Mouse (Mus musculus) limb, embryonic 12.5 days (tissue): Measurements from ENCODE around the gene Pgr. TPM values are rescaled to one million over a fixed set of nuclear protein-coding genes. Genes with fewer than 3 reads are reported as not detected.

Experiments
- ATAC-seq: fragments of 200-750 bp; cut with Nextera tagmentation; 2 replicates; pipeline ENCODE4 v1.8.0; 2017; ENCODE audit warnings: low read depth, moderate TSS enrichment; ENCODE audit not compliant: insufficient number of reproducible peaks, insufficient read depth, low FRiP score, low TSS enrichment
- H3K27ac ChIP-seq: fragments of 300-500 bp; sonication (generic); 2 replicates; pipeline ENCODE4 v1.5.1; 2016; ENCODE audit warnings: mild to moderate bottlenecking, moderate library complexity
- H3K27me3 ChIP-seq: fragments of 300-500 bp; sonication (generic); 2 replicates; pipeline ENCODE4 v1.6.1; 2016; ENCODE audit warnings: mild to moderate bottlenecking, moderate library complexity
- H3K36me3 ChIP-seq: fragments of 300-500 bp; sonication (generic); 2 replicates; pipeline ENCODE4 v1.6.1; 2016; ENCODE audit warnings: mild to moderate bottlenecking, moderate library complexity
- H3K4me1 ChIP-seq: fragments of 300-500 bp; sonication (generic); replicated peaks from 2 replicates; pipeline ENCODE4 v1.6.1; 2016
- H3K4me2 ChIP-seq: fragments of 300-500 bp; sonication (generic); 2 replicates; pipeline ENCODE4 v1.6.1; 2016; ENCODE audit warnings: mild to moderate bottlenecking, moderate library complexity
- H3K4me3 ChIP-seq: fragments of 300-500 bp; sonication (generic); replicated peaks from 2 replicates; pipeline ENCODE4 v1.5.1; 2016; ENCODE audit warnings: mild to moderate bottlenecking
- H3K9ac ChIP-seq: fragments of 300-500 bp; sonication (generic); replicated peaks from 2 replicates; pipeline ENCODE4 v1.6.1; 2016; ENCODE audit warnings: mild to moderate bottlenecking, moderate library complexity
- H3K9me3 ChIP-seq: fragments of 300-500 bp; sonication (generic); 2 replicates; pipeline ENCODE4 v1.6.1; 2016; ENCODE audit warnings: mild to moderate bottlenecking, moderate library complexity
- WGBS: fragments of 180-500 bp; shearing (Covaris S2); methylation state at CpG from one replicate; pipeline ENCODE4 v1.1.7; 2016; 5-methylcytosine and 5-hydroxymethylcytosine counted together
- polyA plus RNA-seq: library from polyadenylated mRNA; unstranded; fragments of >200 nt; fragmentation: Nextera tagmentation; extraction: Ambion mirVana; gene quantifications from 2 replicates; pipeline ENCODE4 v1.2.1, GENCODE M21; 2016

Pgr gene
- polyA plus RNA-seq, 1 experiment from 2014 or later, result 0.31 TPM

DNA sequence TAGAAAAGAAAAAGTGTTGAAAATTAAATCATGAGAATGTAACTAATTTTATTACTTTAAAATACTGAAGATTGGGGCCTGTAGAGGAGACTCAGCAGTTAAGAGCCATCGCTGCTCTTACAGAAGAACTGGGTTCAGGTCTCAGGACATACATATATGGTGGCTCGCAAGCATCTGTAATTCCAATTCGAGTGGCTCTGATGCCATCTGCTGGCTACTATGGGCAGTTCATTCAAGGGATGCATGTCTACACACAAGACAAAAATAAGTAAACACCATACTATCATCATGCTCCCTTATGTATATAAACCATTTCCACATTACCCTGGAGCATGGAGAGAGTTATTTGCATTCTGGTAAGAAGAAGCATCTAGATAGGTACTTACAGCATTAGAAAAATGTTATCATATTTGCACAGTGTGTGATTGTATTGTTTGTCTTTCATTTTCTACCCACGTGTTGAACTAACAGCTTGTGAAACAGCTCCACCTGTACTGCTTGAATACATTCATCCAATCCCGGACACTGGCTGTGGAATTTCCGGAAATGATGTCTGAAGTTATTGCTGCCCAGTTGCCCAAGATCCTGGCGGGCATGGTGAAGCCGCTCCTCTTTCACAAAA, 65.0 kb downstream of the Pgr start:
- ATAC-seq, result no peak

DNA sequence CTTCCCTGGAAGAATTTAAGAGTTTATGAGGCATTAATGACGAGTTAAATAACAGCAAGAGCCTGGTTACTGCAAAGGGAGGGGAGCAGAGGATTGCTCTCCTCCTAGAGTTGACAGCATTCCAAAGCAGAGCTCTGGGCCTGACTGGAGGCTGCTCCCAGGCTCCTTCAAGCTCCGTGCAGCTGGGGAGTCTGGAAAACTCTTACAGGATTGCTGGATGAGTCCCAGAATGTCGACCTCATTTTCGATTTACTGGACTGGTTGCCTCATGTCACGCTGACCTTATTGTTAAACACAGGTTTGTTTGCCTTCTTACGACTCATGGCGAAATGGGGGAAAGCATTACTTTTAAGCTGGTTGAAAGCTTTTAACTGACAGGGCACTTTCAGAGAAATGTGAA, 70.6 kb downstream of the Pgr start:
- H3K4me2 ChIP-seq, result no peak overlapping the region
- H3K4me1 ChIP-seq, result no peaks in the 10 kb centered on the region
- H3K27ac ChIP-seq, result no peak overlapping the region
- no peak for ATAC-seq
- H3K27me3 ChIP-seq, result no peaks in the 10 kb centered on the region
- H3K36me3 ChIP-seq, result no peaks in the 10 kb centered on the region
- no peaks in the 10 kb centered on the region for H3K9me3 ChIP-seq
- H3K4me3 ChIP-seq, result no peak overlapping the region
- WGBS, result 57% methylated on average over 7 of the region's 7 CpGs
- H3K9ac ChIP-seq, result no peak overlapping the region

More for the DNA sequence above, 65.0 kb downstream of the Pgr start:
- Histone ChIP-seq H3K4me3 (no peak overlapping the region), H3K27me3 (no peaks in the 10 kb centered on the region), H3K9ac (no peak overlapping the region), H3K27ac (no peak overlapping the region), H3K4me1 (no peaks in the 10 kb centered on the region), H3K9me3 (no peaks in the 10 kb centered on the region), H3K36me3 (no peaks in the 10 kb centered on the region), H3K4me2 (no peak overlapping the region)
- WGBS, result 66% methylated on average over 8 of the region's 8 CpGs

DNA sequence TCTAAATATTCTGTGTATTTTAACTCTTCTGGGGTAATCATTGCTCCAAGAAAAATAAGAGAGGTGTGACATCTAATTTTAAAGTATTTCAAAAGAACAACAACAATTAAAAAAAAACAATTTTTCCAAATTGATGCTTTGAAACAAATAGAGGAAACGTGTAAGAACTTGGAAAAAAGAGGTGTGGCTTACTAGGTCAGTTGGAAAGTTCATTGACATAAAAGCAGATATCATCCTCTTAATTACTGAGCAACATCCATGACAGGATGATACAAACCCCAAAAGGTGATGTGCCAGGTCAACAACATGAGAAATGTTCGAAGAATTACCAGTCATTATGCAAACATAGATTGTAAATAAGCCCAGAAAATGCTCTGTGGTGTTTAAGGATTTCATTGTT, 71.9 kb downstream of the Pgr start, which contains the start of gene Gm16485:
Gene Gm16485 (plus strand): TSS at position 301 of the 400 bp plus-strand sequence.
- no peak within 1 kb of the TSS for H3K4me2 ChIP-seq
- no peak for ATAC-seq
- no peaks in the 10 kb centered on the region for H3K4me1 ChIP-seq
- WGBS, result 76% methylated on average over 2 of the region's 2 CpGs
- H3K36me3 ChIP-seq, result no peaks in the 10 kb centered on the region
- H3K27ac ChIP-seq, result no peak within 1 kb of the TSS
- no peak within 1 kb of the TSS for H3K9ac ChIP-seq
- no peaks in the 10 kb centered on the region for H3K9me3 ChIP-seq
- H3K27me3 ChIP-seq, result no peaks in the 10 kb centered on the region
- no peak within 1 kb of the TSS for H3K4me3 ChIP-seq

DNA sequence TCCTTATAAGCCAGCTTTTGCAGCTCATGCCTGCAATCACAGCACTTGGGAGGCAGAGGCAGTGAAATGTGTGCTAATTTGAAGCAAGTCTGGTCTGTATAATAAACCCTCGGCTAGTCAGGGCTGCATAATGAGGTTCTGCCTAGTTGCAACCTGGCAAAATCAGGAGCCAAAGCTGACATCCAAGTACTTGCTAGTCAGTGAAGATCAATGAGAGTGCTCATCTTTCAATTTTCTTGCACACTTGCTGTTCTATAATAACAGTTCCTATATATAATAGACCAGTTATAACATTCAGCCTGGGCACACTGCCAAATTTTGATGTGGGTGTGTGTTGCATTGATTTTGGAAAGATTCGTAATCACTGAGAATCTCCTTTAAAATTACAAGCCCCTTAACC, 78.1 kb downstream of the Pgr start:
- H3K9ac ChIP-seq, result no peak overlapping the region
- H3K9me3 ChIP-seq, result no peaks in the 10 kb centered on the region
- H3K36me3 ChIP-seq, result no peaks in the 10 kb centered on the region
- no peaks in the 10 kb centered on the region for H3K27me3 ChIP-seq
- no peaks in the 10 kb centered on the region for H3K4me1 ChIP-seq
- no peak for ATAC-seq
- 50% methylated on average over 2 of the region's 2 CpGs for WGBS
- no peak overlapping the region for H3K4me2 ChIP-seq
- H3K4me3 ChIP-seq, result no peak overlapping the region
- H3K27ac ChIP-seq, result no peak overlapping the region

GRCm38 (mm10) chr9:8982315-8982714, 82.7 kb downstream of the Pgr start:
- Histone ChIP-seq H3K4me3 (no peak overlapping the region), H3K4me2 (no peak overlapping the region), H3K4me1 (no peaks in the 10 kb centered on the region), H3K27me3 (no peaks in the 10 kb centered on the region), H3K36me3 (no peaks in the 10 kb centered on the region), H3K9ac (no peak overlapping the region), H3K27ac (no peak overlapping the region), H3K9me3 (0 out of 2 replicates have a peak, but pooled peaks cover 5% of the 10 kb centered on the region)
- WGBS, result 80% methylated on average over 3 of the region's 3 CpGs
- ATAC-seq, result no peak

DNA sequence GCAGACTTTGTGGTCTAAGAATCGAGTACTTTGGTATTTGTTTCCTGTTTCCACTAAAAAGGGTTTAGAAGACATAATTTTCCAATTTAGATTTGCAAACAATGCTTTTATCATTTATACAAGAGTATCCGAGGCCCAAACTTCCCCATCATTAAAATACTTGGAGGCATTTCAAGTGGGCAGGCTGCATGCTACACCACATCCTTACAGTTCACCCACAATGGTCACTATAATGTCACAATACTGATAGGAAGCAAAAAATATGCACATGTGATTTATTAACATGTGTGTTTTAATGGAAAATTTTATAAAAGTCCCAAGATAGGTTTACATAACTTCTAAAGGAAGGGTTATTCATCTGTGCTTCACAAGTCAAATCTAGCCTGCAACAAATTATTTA, 96.9 kb downstream of the Pgr start:
- WGBS, result 82% methylated on average over 2 of the region's 2 CpGs
- Histone ChIP-seq H3K9ac (no peak overlapping the region), H3K36me3 (peaks cover 74% of the 10 kb centered on the region), H3K4me3 (no peak overlapping the region), H3K4me1 (no peaks in the 10 kb centered on the region), H3K9me3 (no peaks in the 10 kb centered on the region), H3K4me2 (no peak overlapping the region), H3K27ac (no peak overlapping the region), H3K27me3 (no peaks in the 10 kb centered on the region)
- ATAC-seq, result no peak

DNA sequence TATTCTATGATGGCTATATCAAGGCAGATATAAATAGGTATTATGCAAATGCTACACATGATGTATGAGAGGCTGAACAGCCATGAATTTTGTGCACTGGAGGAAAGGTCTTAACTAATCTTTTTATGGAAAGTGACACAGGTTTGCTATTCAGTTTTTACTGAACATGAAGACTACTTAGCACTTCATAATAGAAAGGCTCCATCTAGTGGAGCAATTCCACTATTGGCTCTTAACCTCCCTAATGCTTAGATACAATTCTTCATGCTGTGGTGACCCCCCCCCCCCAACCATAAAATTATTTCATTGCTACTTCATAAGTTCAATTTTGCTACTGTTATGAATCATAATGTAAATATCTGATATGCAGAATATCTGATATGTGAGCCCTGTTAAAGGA, 101.5 kb downstream of the Pgr start:
- H3K27me3 ChIP-seq, result no peaks in the 10 kb centered on the region
- H3K4me3 ChIP-seq, result no peak overlapping the region
- H3K4me2 ChIP-seq, result no peak overlapping the region
- H3K4me1 ChIP-seq, result no peaks in the 10 kb centered on the region
- H3K36me3 ChIP-seq, result peaks cover 63% of the 10 kb centered on the region
- no peak overlapping the region for H3K27ac ChIP-seq
- H3K9ac ChIP-seq, result no peak overlapping the region
- no peaks in the 10 kb centered on the region for H3K9me3 ChIP-seq
- no peak for ATAC-seq

DNA sequence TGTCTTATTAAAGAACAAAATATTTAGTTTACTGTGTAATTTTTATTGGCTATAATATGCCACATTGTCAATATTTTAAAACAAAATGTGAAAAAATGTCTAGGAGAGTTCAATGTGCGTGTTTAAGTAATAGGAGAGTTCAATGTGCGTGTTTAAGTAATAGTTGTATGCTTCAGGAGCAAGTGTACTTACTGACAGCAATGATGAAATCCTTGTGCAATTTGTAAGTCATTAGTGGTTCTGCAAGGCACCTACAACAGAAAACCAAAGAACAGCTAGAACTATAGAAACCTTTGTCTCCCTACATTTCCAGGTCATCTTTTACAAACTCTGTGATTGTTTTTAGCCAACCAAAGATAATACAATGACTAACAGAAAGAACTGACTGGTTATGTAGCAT, 115.5 kb downstream of the Pgr start:
- ATAC-seq, result no peak
- no peak overlapping the region for H3K27ac ChIP-seq
- no peaks in the 10 kb centered on the region for H3K4me1 ChIP-seq
- no peak overlapping the region for H3K4me3 ChIP-seq
- H3K27me3 ChIP-seq, result no peaks in the 10 kb centered on the region
- WGBS, result 89% methylated on average over 2 of the region's 2 CpGs
- H3K36me3 ChIP-seq, result peaks cover 60% of the 10 kb centered on the region
- H3K4me2 ChIP-seq, result no peak overlapping the region
- H3K9me3 ChIP-seq, result no peaks in the 10 kb centered on the region
- H3K9ac ChIP-seq, result no peak overlapping the region

Other genes starting within 250 kb of the Pgr start
- gene Gm16485, start 72.0 kb downstream of the Pgr start, polyA plus RNA-seq, result 0.05 and 0.06 TPM in 2 replicates